Mouse (Mus musculus): ENCODE measurements at regions not wholly inside any gene's neighbourhood (a gene's known extent, or its start where the extent isn't known, plus 50 kb on each side); places are given as distances from the start of the nearest gene placed in this dataset.

DNA sequence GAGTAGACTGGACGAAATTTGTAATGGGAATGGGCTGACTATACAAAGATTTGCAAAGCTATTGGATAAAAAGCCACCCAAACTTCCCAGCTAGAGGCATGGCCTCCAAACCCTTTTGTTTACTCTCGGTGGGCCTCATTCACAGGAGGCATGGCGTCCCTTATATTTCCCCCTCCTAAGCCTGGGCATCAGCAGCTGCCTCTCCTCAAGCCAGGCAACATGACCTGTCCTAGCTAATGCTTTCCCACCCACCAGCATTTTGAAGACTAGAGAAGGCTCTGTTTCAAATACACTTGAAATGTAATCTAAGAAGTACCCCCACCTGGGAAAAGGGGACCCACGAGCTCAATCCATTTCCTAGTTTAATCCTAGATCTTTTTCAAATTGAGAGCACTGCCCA is 398.7 kb downstream of the Gsdmc2 start:
- TF ChIP-seq CTCF (IDR thresholded peaks at IDR 0.05) (no peak), EP300 (IDR thresholded peaks at IDR 0.05; ENCODE audit: insufficient read depth, low read depth, low read length) (no peak)

Measured in heart, adult 2 months (tissue).